Mouse (Mus musculus) heart, adult 8-10 months (tissue): ENCODE results near the gene Prmt1. TPM values are rescaled to one million over a fixed set of nuclear protein-coding genes. Genes with fewer than 3 reads are reported as not detected.
A peak's percentile ranks its signal among the peaks of the same experiment; 100 is the strongest.

Experiments
- DNase-seq: peaks from one replicate; pipeline ENCODE4 v3.0.0; 2022; ENCODE audit warnings: low spot score
- microRNA-seq: library from miRNA; unstranded; fragments of <30 nt; microRNA quantifications from one replicate; pipeline ENCODE4 v1.2.0, GENCODE M21; 2022
- total RNA-seq, 4 experiments: library from RNA; stranded (reverse); gene quantifications; 2 replicates each; pipeline ENCODE4 v1.2.4; 2022

Gene Prmt1
- total RNA-seq, 4 experiments from 2014 or later = 88.3 to 107 (median 102) TPM

GRCm38 (mm10) chr7:44952611-44953306, 33.6 kb downstream of the Prmt1 start:
- peak; percentile 94 for DNase-seq

- DNase-seq = peak; percentile 80
Measured at GRCm38 (mm10) chr7:44951960-44952359, 34.4 kb downstream of the Prmt1 start.

- no peak for DNase-seq
Measured at GRCm38 (mm10) chr7:44949922-44950321, 36.4 kb downstream of the Prmt1 start.

GRCm38 (mm10) chr7:44942904-44943303, 43.5 kb downstream of the Prmt1 start, which contains the start of gene Tsks:
TSS of gene Tsks (plus strand) at chr7:44943204.
- no peak for DNase-seq

GRCm38 (mm10) chr7:44938680-44939079, 47.7 kb downstream of the Prmt1 start:
- no peak for DNase-seq

GRCm38 (mm10) chr7:44929204-44930151, 56.9 kb downstream of the Prmt1 start, which contains the start of gene Ap2a1:
TSS of gene Ap2a1 (minus strand) at chr7:44929496.
- peak; percentile 100 for DNase-seq

- no peak for DNase-seq
Measured at GRCm38 (mm10) chr7:44928570-44928969, 57.8 kb downstream of the Prmt1 start.

Small RNA genes lying within 50 kb of the gene (microRNA-seq; reads per million reads assigned to microRNA genes)
- not detected for gene Mir7054

Other genes with a start within 250 kb of the Prmt1 start
- gene Vrk3, start 238.2 kb downstream of the Prmt1 start, total RNA-seq = 10 to 100 TPM; 23.5 to 29.3 (median 27.3) TPM
- gene Zfp473, start 235.5 kb downstream of the Prmt1 start, total RNA-seq = under 1 TPM in 2 of 4 experiments, not detected in 2; 0.06 to 0.09 TPM
- gene Nup62, start 170.5 kb downstream of the Prmt1 start, total RNA-seq = 10 to 100 TPM; 18.7 to 32.3 (median 24.4) TPM
- gene Il4i1, start 170.2 kb downstream of the Prmt1 start, total RNA-seq = 1 to 10 TPM in 2 of 4 experiments, under 1 TPM in 2; 0.35 to 1.2 (median 0.88) TPM
- gene Atf5, start 169.9 kb downstream of the Prmt1 start, total RNA-seq = 10 to 100 TPM; 55.1 to 71.1 (median 64.7) TPM
- gene Akt1s1, start 137.6 kb downstream of the Prmt1 start, total RNA-seq = 10 to 100 TPM; 64.3 to 76.2 (median 70.5) TPM
- 10 to 100 TPM; 40.7 to 59.5 (median 51.5) TPM for gene Tbc1d17, start 137.5 kb downstream of the Prmt1 start, total RNA-seq
- 10 to 100 TPM; 17.8 to 20.6 (median 19.6) TPM for gene Pnkp, start 129.4 kb downstream of the Prmt1 start, total RNA-seq
- gene Ptov1, start 116.8 kb downstream of the Prmt1 start, total RNA-seq = 100 to 1,000 TPM; 178 to 199 (median 189) TPM
- gene Med25, start 93.9 kb downstream of the Prmt1 start, total RNA-seq = 10 to 100 TPM; 79.8 to 88.1 (median 85.0) TPM
- gene Fuz, start 90.5 kb downstream of the Prmt1 start, total RNA-seq = 10 to 100 TPM; 14.9 to 18.5 (median 17.4) TPM
- 10 to 100 TPM; 61.0 to 74.9 (median 67.2) TPM for gene Ap2a1, start 57.1 kb downstream of the Prmt1 start, total RNA-seq
- gene Tsks, start 43.4 kb downstream of the Prmt1 start, total RNA-seq = not detected
- gene Cpt1c, start 11.7 kb downstream of the Prmt1 start, total RNA-seq = 1 to 10 TPM; 1.4 to 2.7 (median 1.8) TPM
- gene Irf3, start 11.1 kb upstream of the Prmt1 start, total RNA-seq = 10 to 100 TPM; 23.2 to 31.9 (median 27.0) TPM
- 10 to 100 TPM in 3 of 4 experiments, 1 to 10 TPM in 1; 8.6 to 13.5 (median 11.0) TPM for gene Bcl2l12, start 12.1 kb upstream of the Prmt1 start, total RNA-seq
- gene Scaf1, start 29.8 kb upstream of the Prmt1 start, total RNA-seq = 10 to 100 TPM; 46.8 to 56.2 (median 49.7) TPM
- gene Rras, start 31.4 kb upstream of the Prmt1 start, total RNA-seq = 10 to 100 TPM; 40.2 to 49.8 (median 44.1) TPM
- gene Prr12, start 66.3 kb upstream of the Prmt1 start, total RNA-seq = 10 to 100 TPM; 22.4 to 26.3 (median 24.9) TPM
- 10 to 100 TPM; 30.6 to 33.8 (median 32.7) TPM for gene Nosip, start 75.9 kb upstream of the Prmt1 start, total RNA-seq
- gene Prrg2, start 76.1 kb upstream of the Prmt1 start, total RNA-seq = 1 to 10 TPM; 5.6 to 7.8 (median 6.7) TPM
- gene Rcn3, start 105.7 kb upstream of the Prmt1 start, total RNA-seq = 10 to 100 TPM; 17.8 to 27.4 (median 21.4) TPM
- 10 to 100 TPM; 65.6 to 77.1 (median 67.5) TPM for gene Fcgrt, start 117.3 kb upstream of the Prmt1 start, total RNA-seq
- gene Rps11, start 137.9 kb upstream of the Prmt1 start, total RNA-seq = 100 to 1,000 TPM; 572 to 626 (median 604) TPM
- gene Rpl13a, start 142.2 kb upstream of the Prmt1 start, total RNA-seq = 100 to 1,000 TPM; 580 to 769 (median 686) TPM
- gene Gm45713, start 149.7 kb upstream of the Prmt1 start, total RNA-seq = 1 to 10 TPM in 1 of 4 experiments, not detected in 3; 1.7 TPM
- gene Flt3l, start 149.9 kb upstream of the Prmt1 start, total RNA-seq = 1 to 10 TPM; 6.1 to 7.9 (median 6.5) TPM
- gene Pih1d1, start 167.7 kb upstream of the Prmt1 start, total RNA-seq = 10 to 100 TPM; 40.4 to 50.5 (median 48.0) TPM
- 10 to 100 TPM; 24.9 to 36.9 (median 29.2) TPM for gene Aldh16a1, start 168.0 kb upstream of the Prmt1 start, total RNA-seq
- gene Slc17a7, start 177.4 kb upstream of the Prmt1 start, total RNA-seq = 10 to 100 TPM; 32.0 to 50.7 (median 41.1) TPM
- not detected for gene Gfy, start 193.0 kb upstream of the Prmt1 start, total RNA-seq
- gene Pth2, start 194.4 kb upstream of the Prmt1 start, total RNA-seq = not detected
- gene Ccdc155, start 218.3 kb upstream of the Prmt1 start, total RNA-seq = not detected
- not detected for gene Dkkl1, start 225.6 kb upstream of the Prmt1 start, total RNA-seq
- 10 to 100 TPM in 1 of 4 experiments, 1 to 10 TPM in 3; 6.2 to 10.4 (median 8.0) TPM for gene Tead2, start 229.2 kb upstream of the Prmt1 start, total RNA-seq